In genomic region chr17:28308297-28309195, GRCm38 (mm10) we compare ENCODE assay signal across 8 mouse cellular contexts. TPM values are rescaled to one million over a fixed set of nuclear protein-coding genes. Genes with fewer than 3 reads are reported as not detected.
DNase-seq lines count a peak whose midpoint lies in the region; ATAC-seq and TF ChIP-seq lines count a peak whose summit lies in the region.

No protein-coding gene starts in this region.

- intact Hi-C loops in heart, postnatal 14 days (cut with DNase I) = loop anchor here (1.0 to 10.0 kb wide), 4 partner anchors 78 to 224 kb away; partner anchors contain the start of genes Def6 and Tcp11

- H3K9me3 ChIP-seq in ES-E14 (ENCODE audit: control insufficient read depth, insufficient read depth, low read depth, low read length) = no peaks in the 10 kb centered on the region
- no peaks in the 10 kb centered on the region for H3K9me3 ChIP-seq in forebrain, embryonic 13.5 days (replicated peaks)
- no peaks in the 10 kb centered on the region for H3K9me3 ChIP-seq in lung, embryonic 16.5 days (ENCODE audit: control insufficient read depth, low read length)

- peak; percentile 7; the same call in 1 of the 2 replicates for ATAC-seq in forebrain, embryonic 13.5 days
- peak; percentile 4; the same call in 1 of the 2 replicates for ATAC-seq in lung, embryonic 16.5 days (ENCODE audit: low read depth)

- H3K9ac ChIP-seq in ES-E14 (ENCODE audit: insufficient read depth, low read depth, low read length, poor library complexity, severe bottlenecking) = no peak overlapping the region
- no peak overlapping the region for H3K9ac ChIP-seq in forebrain, embryonic 13.5 days
- peak overlapping the region; percentile 49 for H3K9ac ChIP-seq in lung, embryonic 16.5 days (ENCODE audit: low read length)

- in situ Hi-C loops in ES-E14 (cut with MboI; ENCODE audit: low sequenced_read_pairs in 2 of 2, unreplicated experiment in 2 of 2) = no loop called here

- H3K4me2 ChIP-seq in forebrain, embryonic 13.5 days = no peak overlapping the region
- H3K4me2 ChIP-seq in lung, embryonic 16.5 days (ENCODE audit: low read depth, low read length) = peak overlapping the region; percentile 37

- H3K4me3 ChIP-seq in ES-E14 (ENCODE audit: insufficient read depth in 1 of 2, low read depth in 1 of 2, low read length in 2 of 2, poor library complexity in 1 of 2, severe bottlenecking in 1 of 2) = no peak overlapping the region
- no peak overlapping the region for H3K4me3 ChIP-seq in forebrain, embryonic 13.5 days
- no peak overlapping the region for H3K4me3 ChIP-seq in lung, embryonic 16.5 days (ENCODE audit: low read length)

- H3K27ac ChIP-seq in ES-E14 (ENCODE audit: insufficient read depth, low read depth, low read length, poor library complexity, severe bottlenecking) = no peak overlapping the region
- no peak overlapping the region for H3K27ac ChIP-seq in forebrain, embryonic 13.5 days
- H3K27ac ChIP-seq in lung, embryonic 16.5 days (ENCODE audit: low read length) = no peak overlapping the region

- no peaks in the 10 kb centered on the region for H3K27me3 ChIP-seq in forebrain, embryonic 13.5 days
- H3K27me3 ChIP-seq in lung, embryonic 16.5 days (ENCODE audit: control insufficient read depth, insufficient read depth, low read depth, low read length) = no peaks in the 10 kb centered on the region

- H3K4me1 ChIP-seq in ES-E14 (ENCODE audit: control insufficient read depth in 2 of 2, insufficient read depth in 2 of 2, low read length in 2 of 2, poor library complexity in 1 of 2) = peaks cover 4 to 6% of the 10 kb centered on the region in 2 experiments; a peak in 1 of 4 replicates
- 0 out of 2 replicates have a peak, but pooled peaks cover 9% of the 10 kb centered on the region for H3K4me1 ChIP-seq in forebrain, embryonic 13.5 days
- H3K4me1 ChIP-seq in lung, embryonic 16.5 days (replicated peaks; ENCODE audit: control insufficient read depth, insufficient read depth, low read length) = peaks cover 7% of the 10 kb centered on the region; the same call in 1 of the 2 replicates

- H3K36me3 ChIP-seq in ES-E14 (ENCODE audit: control insufficient read depth, insufficient read depth, low read length, poor library complexity, severe bottlenecking) = no peaks in the 10 kb centered on the region
- no peaks in the 10 kb centered on the region for H3K36me3 ChIP-seq in forebrain, embryonic 13.5 days (ENCODE audit: poor library complexity, severe bottlenecking)
- H3K36me3 ChIP-seq in lung, embryonic 16.5 days (ENCODE audit: control insufficient read depth, insufficient read depth, low read length) = no peaks in the 10 kb centered on the region

- WGBS in forebrain, embryonic 13.5 days = 19% methylated on average over 18 of the region's 18 CpGs
- 8% methylated on average over 18 of the region's 18 CpGs for WGBS in lung, embryonic 16.5 days

- DNase-seq in ES-E14 (ENCODE audit: low read depth, low spot score) = no peak
- peak; percentile 69 for DNase-seq in c-Kit-negative CD71-positive TER-119-positive erythroid progenitor cells, embryonic 14.5 days (ENCODE audit: low read depth, low spot score)
- DNase-seq in heart, postnatal 14 days = peak; percentile 89 to 96
- peak; percentile 92 for DNase-seq in layer of hippocampus, adult 9-10 months (ENCODE audit: low spot score)
- peak; percentile 81 for DNase-seq in right cerebral cortex, adult 18-20 months
- peak; percentile 70 to 87 for DNase-seq in urinary bladder, adult 18-20 months (ENCODE audit: low spot score in 2 of 2)

TF ChIP-seq in ES-E14, 5 proteins besides CTCF, POLR2A, EP300 and RAD21:
- TF ChIP-seq ZC3H11A (IDR thresholded peaks at IDR 0.05; ENCODE audit: borderline replicate concordance, low read depth, low read length) (peak; percentile 36; the same call in 1 of the 2 replicates), MAFK (IDR thresholded peaks at IDR 0.05; ENCODE audit: insufficient read depth, low read depth, low read length) (no peak)

RNA-seq across cellular contexts. Expression of gene Fance, which starts 4.8 kb away (rescaled TPM):
- 25.9 and 39.8 TPM in 2 replicates for total RNA-seq in ES-E14 (2012; rRNA removed)
- polyA plus RNA-seq in forebrain, embryonic 13.5 days (2015; fragmentation: Nextera tagmentation; extraction: Ambion mirVana) = 22.6 and 24.6 TPM in 2 replicates
- total RNA-seq in heart, postnatal 14 days (2021) = 10 to 100 TPM; 12.8 to 14.2 TPM
- 22.1 and 32.4 TPM in 2 replicates for polyA plus RNA-seq in lung, embryonic 16.5 days (2015; fragmentation: Nextera tagmentation; extraction: Ambion mirVana)

RNA-seq across cellular contexts. Expression of gene Rpl10a, which starts 19.7 kb away (rescaled TPM):
- 2,234 and 2,688 TPM in 2 replicates for total RNA-seq in ES-E14 (2012; rRNA removed)
- polyA plus RNA-seq in forebrain, embryonic 13.5 days (2015; fragmentation: Nextera tagmentation; extraction: Ambion mirVana) = 444 and 501 TPM in 2 replicates
- total RNA-seq in heart, postnatal 14 days (2021) = 100 to 1,000 TPM; 411 to 471 TPM
- polyA plus RNA-seq in lung, embryonic 16.5 days (2015; fragmentation: Nextera tagmentation; extraction: Ambion mirVana) = 615 and 635 TPM in 2 replicates

RNA-seq across cellular contexts. Expression of gene Tead3, which starts 42.1 kb away (rescaled TPM):
- 8.0 and 9.0 TPM in 2 replicates for total RNA-seq in ES-E14 (2012; rRNA removed)
- 2.4 and 2.8 TPM in 2 replicates for polyA plus RNA-seq in forebrain, embryonic 13.5 days (2015; fragmentation: Nextera tagmentation; extraction: Ambion mirVana)
- total RNA-seq in heart, postnatal 14 days (2021) = 10 to 100 TPM; 12.3 to 19.2 TPM
- 11.6 and 12.4 TPM in 2 replicates for polyA plus RNA-seq in lung, embryonic 16.5 days (2015; fragmentation: Nextera tagmentation; extraction: Ambion mirVana)

RNA-seq across cellular contexts. Expression of gene Tulp1, which starts 56.5 kb away (rescaled TPM):
- total RNA-seq in ES-E14 (2012; rRNA removed) = 3.7 and 4.1 TPM in 2 replicates
- 1.4 and 1.7 TPM in 2 replicates for polyA plus RNA-seq in forebrain, embryonic 13.5 days (2015; fragmentation: Nextera tagmentation; extraction: Ambion mirVana)
- under 1 TPM; 0.41 TPM for total RNA-seq in heart, postnatal 14 days (2021)
- 7.6 and 9.3 TPM in 2 replicates for polyA plus RNA-seq in lung, embryonic 16.5 days (2015; fragmentation: Nextera tagmentation; extraction: Ambion mirVana)
